Mouse (Mus musculus) hindbrain, embryonic 14.5 days (tissue): ENCODE data around the gene Pard3. TPM values are rescaled to one million over a fixed set of nuclear protein-coding genes. Genes with fewer than 3 reads are reported as not detected.

Source experiments
- ATAC-seq: fragments of 200-750 bp; cut with Nextera tagmentation; 2 replicates; pipeline ENCODE4 v1.8.0; 2017; ENCODE audit warnings: moderate number of reproducible peaks, mild to moderate bottlenecking, moderate TSS enrichment, moderate library complexity; ENCODE audit not compliant: low FRiP score
- DNase-seq: peaks from one replicate; pipeline ENCODE4 v3.0.0-alpha.2; 2015; ENCODE audit warnings: low spot score
- H3K27ac ChIP-seq: fragments of 300-500 bp; sonication (generic); 2 replicates; pipeline ENCODE4 v1.5.1; 2014; ENCODE audit warnings: mild to moderate bottlenecking, moderate library complexity
- H3K27me3 ChIP-seq: fragments of 300-500 bp; sonication (generic); 2 replicates; pipeline ENCODE4 v1.6.1; 2014; ENCODE audit warnings: mild to moderate bottlenecking, low read length, mixed read lengths; ENCODE audit not compliant: control insufficient read depth, insufficient read depth
- H3K36me3 ChIP-seq: fragments of 300-500 bp; sonication (generic); replicated peaks from 2 replicates; pipeline ENCODE4 v1.6.1; 2014; ENCODE audit not compliant: control insufficient read depth, insufficient read depth
- H3K4me1 ChIP-seq: fragments of 300-500 bp; sonication (generic); replicated peaks from 2 replicates; pipeline ENCODE4 v1.6.1; 2014; ENCODE audit warnings: antibody characterized with exemption, low read length, mixed read lengths; ENCODE audit not compliant: control insufficient read depth, insufficient read depth
- H3K4me2 ChIP-seq: fragments of 300-500 bp; sonication (generic); replicated peaks from 2 replicates; pipeline ENCODE4 v1.6.1; 2014; ENCODE audit warnings: mild to moderate bottlenecking, moderate library complexity
- H3K4me3 ChIP-seq: fragments of 300-500 bp; sonication (generic); replicated peaks from 2 replicates; pipeline ENCODE4 v1.5.1; 2014; ENCODE audit warnings: mild to moderate bottlenecking, low read length
- H3K9ac ChIP-seq: fragments of 300-500 bp; sonication (generic); 2 replicates; pipeline ENCODE4 v1.6.1; 2014
- H3K9me3 ChIP-seq: fragments of 300-500 bp; sonication (generic); 2 replicates; pipeline ENCODE4 v1.6.1; 2016; ENCODE audit warnings: low read length; ENCODE audit not compliant: control insufficient read depth
- WGBS: fragments of 180-500 bp; shearing (Covaris S2); extraction: QIAGEN DNeasy Blood & Tissue Kit; methylation state at CpG from one replicate; pipeline ENCODE4 v1.1.7; 2014; 5-methylcytosine and 5-hydroxymethylcytosine counted together
- polyA plus RNA-seq: library from polyadenylated mRNA; unstranded; fragments of >200 nt; fragmentation: Nextera tagmentation; extraction: Ambion mirVana; gene quantifications from 2 replicates; pipeline ENCODE4 v1.2.1, GENCODE M21; 2014

Pard3 gene
- polyA plus RNA-seq, 1 experiment from 2014 or later = 25.5 TPM

DNA sequence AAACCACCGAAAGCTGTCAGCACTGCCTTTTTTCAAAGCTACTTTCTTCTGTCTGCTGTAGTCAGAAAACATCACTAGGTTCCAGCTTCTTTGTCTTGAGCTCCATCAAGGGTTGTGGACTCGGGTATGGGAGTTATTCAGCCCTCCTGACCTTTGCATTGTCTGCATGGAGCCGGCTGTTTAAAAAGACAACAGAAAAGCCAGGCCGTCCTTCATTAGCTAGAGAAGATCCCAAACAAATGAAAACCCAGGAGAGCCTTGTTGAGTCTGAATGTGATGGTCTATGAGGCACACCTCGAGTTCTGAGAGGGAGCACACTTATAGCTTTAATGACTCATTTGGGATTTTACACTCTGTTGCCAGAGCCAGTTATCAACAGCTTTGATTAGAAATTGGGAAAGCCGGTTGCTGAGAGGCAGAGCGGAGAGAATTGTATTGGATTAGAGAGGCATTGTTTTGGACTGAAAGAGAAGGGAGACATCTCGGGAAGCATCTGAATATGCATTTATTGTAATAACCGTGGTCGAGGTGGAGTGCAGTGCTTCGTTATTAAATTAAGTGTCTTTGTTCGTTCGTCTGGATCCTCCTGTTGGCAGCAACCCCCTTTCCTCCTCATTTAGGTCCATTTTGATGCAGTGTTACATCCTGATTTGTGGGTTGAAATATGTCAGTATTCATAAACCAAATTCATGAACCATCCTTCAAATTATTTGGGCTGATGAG is 435.5 kb downstream of the Pard3 start:
- Histone ChIP-seq H3K4me1 (peaks cover 25% of the 10 kb centered on the region), H3K27me3 (no peaks in the 10 kb centered on the region), H3K27ac (peak overlapping the region; percentile 64), H3K4me2 (peak overlapping the region; percentile 13; the same call in 1 of the 2 replicates), H3K4me3 (no peak overlapping the region), H3K9me3 (no peaks in the 10 kb centered on the region), H3K36me3 (no peaks in the 10 kb centered on the region), H3K9ac (no peak overlapping the region)
- no peak; the same call in 1 of the 2 replicates for ATAC-seq
- peak; percentile 36 for DNase-seq
- WGBS = 12% methylated on average over 13 of the region's 13 CpGs

- H3K9me3 ChIP-seq = no peaks in the 10 kb centered on the region
- no peak overlapping the region for H3K4me3 ChIP-seq
- whole genome bisulfite sequencing = 41% methylated on average over 13 of the region's 13 CpGs
- H3K36me3 ChIP-seq = no peaks in the 10 kb centered on the region
- no peak; the same call in 1 of the 2 replicates for ATAC-seq
- H3K4me2 ChIP-seq = peak overlapping the region; percentile 13
- H3K27ac ChIP-seq = peak overlapping the region; percentile 64
- DNase-seq = no peak
- H3K27me3 ChIP-seq = no peaks in the 10 kb centered on the region
- peaks cover 25% of the 10 kb centered on the region for H3K4me1 ChIP-seq
- peak overlapping the region; percentile 12; the same call in 1 of the 2 replicates for H3K9ac ChIP-seq
Observed at GRCm38 (mm10) chr8:127499720-127500114, 436.0 kb downstream of the Pard3 start.

DNA sequence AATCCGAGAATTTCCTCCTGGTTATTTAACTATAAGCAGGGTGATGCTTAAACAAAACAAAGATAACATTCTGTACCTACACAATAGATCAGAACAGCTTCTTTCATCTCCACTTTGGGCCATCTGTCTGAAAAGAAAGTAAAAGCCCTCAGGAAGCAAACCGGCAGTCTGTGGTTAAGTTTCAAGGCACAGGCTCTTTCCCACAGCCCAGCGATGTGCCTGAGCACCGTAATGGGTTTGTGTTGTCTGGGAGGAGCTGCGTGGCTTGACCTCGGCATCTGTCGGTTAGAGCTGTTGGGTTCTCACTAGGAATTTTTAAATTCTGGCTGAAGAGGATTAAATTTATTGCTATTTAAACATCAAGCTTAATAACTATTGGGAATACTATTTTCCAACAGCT is 436.5 kb downstream of the Pard3 start:
- Histone ChIP-seq H3K27me3 (no peaks in the 10 kb centered on the region), H3K27ac (peak overlapping the region; percentile 64), H3K4me2 (peak overlapping the region; percentile 13), H3K9ac (peak overlapping the region; percentile 12; the same call in 1 of the 2 replicates), H3K36me3 (no peaks in the 10 kb centered on the region), H3K4me1 (peaks cover 25% of the 10 kb centered on the region), H3K9me3 (no peaks in the 10 kb centered on the region), H3K4me3 (no peak overlapping the region)
- no peak for ATAC-seq
- 3% methylated on average over 7 of the region's 7 CpGs for WGBS
- DNase-seq = peak; percentile 42

DNA sequence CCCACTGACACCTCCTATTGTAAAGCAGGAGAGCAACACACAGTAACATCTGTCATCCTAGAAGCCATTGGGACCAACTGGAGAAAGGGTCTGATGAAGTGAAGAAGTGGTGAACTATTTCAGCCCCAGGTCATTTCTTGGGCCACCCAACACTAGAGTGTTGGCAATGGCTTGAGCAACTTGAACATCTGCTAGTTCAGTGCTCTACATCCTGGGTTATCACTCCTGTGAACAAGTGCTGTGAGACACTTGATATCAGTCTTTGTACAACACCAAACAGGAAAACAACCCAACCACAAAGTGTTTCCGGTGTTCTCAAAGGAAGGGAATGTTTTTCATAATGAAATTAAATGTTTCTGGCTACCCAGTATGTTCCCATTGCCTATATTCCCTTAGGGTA is 438.1 kb downstream of the Pard3 start:
- no peaks in the 10 kb centered on the region for H3K27me3 ChIP-seq
- no peak overlapping the region for H3K9ac ChIP-seq
- ATAC-seq (no peak), DNase-seq (no peak)
- H3K9me3 ChIP-seq = no peaks in the 10 kb centered on the region
- H3K27ac ChIP-seq = no peak overlapping the region
- no peak overlapping the region for H3K4me3 ChIP-seq
- no peaks in the 10 kb centered on the region for H3K36me3 ChIP-seq
- no peak overlapping the region for H3K4me2 ChIP-seq
- H3K4me1 ChIP-seq = peaks cover 25% of the 10 kb centered on the region
- 93% methylated on average over 1 of the region's 1 CpGs for WGBS

DNA sequence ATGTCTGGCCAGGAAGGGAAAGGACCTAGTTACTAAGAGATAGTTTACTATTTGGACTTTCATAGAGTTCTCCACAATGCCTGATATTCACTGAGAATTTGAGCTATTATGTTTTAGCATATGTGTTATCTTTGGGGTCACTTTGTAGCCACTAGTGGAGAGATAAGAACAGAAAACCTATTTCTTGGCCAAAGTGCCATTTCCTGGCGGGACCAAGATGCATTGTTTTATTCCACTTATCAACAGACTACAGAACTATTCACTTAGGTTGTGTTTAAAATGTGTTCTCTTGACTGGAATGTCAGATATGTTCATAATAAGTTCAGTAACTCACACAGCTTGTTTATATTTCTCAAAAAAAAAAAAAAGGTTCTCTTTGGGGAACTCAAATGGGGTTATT is 441.6 kb downstream of the Pard3 start:
- H3K9me3 ChIP-seq = no peaks in the 10 kb centered on the region
- H3K4me1 ChIP-seq = peaks cover 6% of the 10 kb centered on the region
- no peak overlapping the region for H3K27ac ChIP-seq
- no peak overlapping the region for H3K9ac ChIP-seq
- no peak overlapping the region for H3K4me3 ChIP-seq
- no peaks in the 10 kb centered on the region for H3K36me3 ChIP-seq
- no peaks in the 10 kb centered on the region for H3K27me3 ChIP-seq
- DNase-seq (no peak), ATAC-seq (no peak)
- no peak overlapping the region for H3K4me2 ChIP-seq
- WGBS = 97% methylated on average over 1 of the region's 1 CpGs

- H3K9ac ChIP-seq = no peak overlapping the region
- no peak for ATAC-seq
- H3K27me3 ChIP-seq = no peaks in the 10 kb centered on the region
- H3K4me2 ChIP-seq = no peak overlapping the region
- no peak overlapping the region for H3K27ac ChIP-seq
- no peak overlapping the region for H3K4me3 ChIP-seq
- no peaks in the 10 kb centered on the region for H3K4me1 ChIP-seq
- H3K9me3 ChIP-seq = no peaks in the 10 kb centered on the region
- H3K36me3 ChIP-seq = no peaks in the 10 kb centered on the region
- no peak for DNase-seq
- WGBS = 100% methylated on average over 1 of the region's 1 CpGs
Observed at GRCm38 (mm10) chr8:127506336-127506735, 442.6 kb downstream of the Pard3 start.

DNA sequence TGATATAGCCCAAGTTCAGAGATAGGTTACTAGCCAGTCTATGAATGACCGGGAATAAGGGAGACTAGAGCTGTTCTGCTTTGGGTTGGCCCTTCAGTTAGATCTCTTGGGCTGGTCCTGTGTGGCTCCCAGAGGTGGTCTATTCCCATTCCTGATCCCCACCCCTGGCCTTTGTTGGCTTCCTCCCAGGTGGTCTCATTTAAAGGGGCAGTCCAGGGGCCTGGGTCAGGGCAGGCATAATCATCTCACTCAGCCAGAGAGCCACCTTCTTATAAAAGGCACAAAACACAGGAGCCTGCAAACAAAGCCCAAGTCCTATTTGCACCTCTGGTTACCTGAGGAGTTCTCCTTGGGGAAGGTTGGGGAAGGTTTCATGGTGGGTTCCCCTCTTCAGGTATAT is 447.6 kb downstream of the Pard3 start:
- Histone ChIP-seq H3K27ac (no peak overlapping the region), H3K4me3 (no peak overlapping the region), H3K9ac (no peak overlapping the region), H3K27me3 (no peaks in the 10 kb centered on the region), H3K36me3 (no peaks in the 10 kb centered on the region), H3K9me3 (no peaks in the 10 kb centered on the region), H3K4me1 (no peaks in the 10 kb centered on the region; the same call in 1 of the 2 replicates), H3K4me2 (no peak overlapping the region)
- DNase-seq = no peak
- ATAC-seq = no peak
- 75% methylated on average over 1 of the region's 1 CpGs for WGBS

- no peak overlapping the region for H3K9ac ChIP-seq
- no peak for DNase-seq
- H3K36me3 ChIP-seq = no peaks in the 10 kb centered on the region
- ATAC-seq = no peak
- H3K4me3 ChIP-seq = no peak overlapping the region
- H3K27ac ChIP-seq = no peak overlapping the region
- H3K4me1 ChIP-seq = no peaks in the 10 kb centered on the region; the same call in 1 of the 2 replicates
- no peaks in the 10 kb centered on the region for H3K9me3 ChIP-seq
- WGBS = 26% methylated on average over 1 of the region's 1 CpGs
- H3K27me3 ChIP-seq = no peaks in the 10 kb centered on the region
- H3K4me2 ChIP-seq = no peak overlapping the region
Observed at GRCm38 (mm10) chr8:127512001-127512573, 448.4 kb downstream of the Pard3 start.

DNA sequence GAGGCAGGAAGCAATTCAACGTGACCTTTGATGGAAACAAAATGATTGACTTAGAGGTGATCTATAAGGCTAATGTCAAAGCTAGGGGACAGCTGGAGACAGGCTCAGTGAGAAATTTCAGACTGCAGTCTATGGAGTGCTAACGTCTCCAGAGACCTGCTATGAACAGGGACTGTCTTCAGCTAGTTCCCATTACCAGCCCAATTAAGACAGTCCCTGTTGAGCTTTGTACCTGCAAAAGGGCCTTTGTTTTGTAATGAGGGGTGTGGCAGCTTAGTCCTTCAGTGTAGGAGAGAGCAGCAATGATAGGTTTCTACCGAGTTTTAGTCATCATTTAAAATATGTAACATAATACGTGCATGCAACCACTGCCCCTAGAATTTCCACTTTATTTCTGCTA is 448.9 kb downstream of the Pard3 start:
- Histone ChIP-seq H3K27me3 (no peaks in the 10 kb centered on the region), H3K36me3 (no peaks in the 10 kb centered on the region), H3K4me3 (no peak overlapping the region), H3K4me2 (no peak overlapping the region), H3K9me3 (no peaks in the 10 kb centered on the region), H3K4me1 (no peaks in the 10 kb centered on the region; the same call in 1 of the 2 replicates), H3K9ac (no peak overlapping the region), H3K27ac (no peak overlapping the region)
- DNase-seq (no peak), ATAC-seq (no peak)
- 57% methylated on average over 4 of the region's 4 CpGs for WGBS
